In the genomic region with DNA sequence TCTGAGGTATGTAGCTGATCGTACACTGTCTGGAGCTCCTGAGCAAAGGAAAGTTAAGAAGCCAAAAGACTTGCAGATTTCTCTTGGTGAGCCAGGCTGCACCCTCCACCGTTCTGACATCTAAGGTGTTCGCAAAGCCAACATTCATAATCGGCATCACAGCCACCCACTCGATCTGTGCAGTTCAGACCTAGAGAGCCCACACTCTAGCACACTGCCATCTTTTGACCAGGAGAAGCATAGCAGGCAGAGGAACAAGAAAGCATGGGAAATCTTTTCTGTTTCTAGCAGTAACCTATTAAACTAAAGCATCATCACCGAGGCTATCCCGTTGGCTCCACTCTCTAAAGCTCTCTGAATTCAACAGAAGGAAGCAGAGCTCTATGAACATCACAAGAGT, we compare ENCODE assay signal across 8 mouse cellular contexts. TPM values are rescaled to one million over a fixed set of nuclear protein-coding genes. Genes with fewer than 3 reads are reported as not detected.
A peak's percentile ranks its signal among the peaks of the same experiment; 100 is the strongest.
DNase-seq lines count a peak whose midpoint lies in the region; ATAC-seq and TF ChIP-seq lines count a peak whose summit lies in the region.

No protein-coding gene starts in this region.

- H3K4me1 ChIP-seq in forebrain, embryonic 14.5 days (ENCODE audit: control insufficient read depth, insufficient read depth, low read length): no peaks in the 10 kb centered on the region
- no peaks in the 10 kb centered on the region for H3K4me1 ChIP-seq in stomach, postnatal 0 days (replicated peaks; ENCODE audit: control insufficient read depth, insufficient read depth)

- 43% methylated on average over 7 of the region's 7 CpGs for WGBS in forebrain, embryonic 14.5 days
- WGBS in stomach, postnatal 0 days: 27% methylated on average over 7 of the region's 7 CpGs

- H3K4me3 ChIP-seq in forebrain, embryonic 14.5 days (ENCODE audit: low read depth, low read length): no peak overlapping the region
- no peak overlapping the region for H3K4me3 ChIP-seq in stomach, postnatal 0 days (ENCODE audit: low read depth, low read length)

- TF ChIP-seq CTCF in stomach, postnatal 0 days (IDR thresholded peaks at IDR 0.05; ENCODE audit: low read depth): peak; percentile 86

- no peak for TF ChIP-seq EP300 in stomach, postnatal 0 days (optimal IDR thresholded peaks at IDR 0.05)

- H3K9me3 ChIP-seq in forebrain, embryonic 14.5 days (replicated peaks; ENCODE audit: control insufficient read depth, low read length): no peaks in the 10 kb centered on the region
- H3K9me3 ChIP-seq in stomach, postnatal 0 days (ENCODE audit: control insufficient read depth, low read length): no peaks in the 10 kb centered on the region

- intact Hi-C loops in heart, postnatal 10 days (cut with DNase I): loop anchor here (5.0 kb wide), 2 partner anchors 111 to 221 kb away; no protein-coding TSS in a partner anchor

- no peak overlapping the region for H3K9ac ChIP-seq in forebrain, embryonic 14.5 days (ENCODE audit: low read length)
- H3K9ac ChIP-seq in stomach, postnatal 0 days (ENCODE audit: low read length): no peak overlapping the region

- H3K4me2 ChIP-seq in forebrain, embryonic 14.5 days (ENCODE audit: low read length): no peak overlapping the region
- H3K4me2 ChIP-seq in stomach, postnatal 0 days (replicated peaks; ENCODE audit: low read depth): no peak overlapping the region

- peak; percentile 80 for ATAC-seq in forebrain, embryonic 14.5 days
- ATAC-seq in stomach, postnatal 0 days (ENCODE audit: low FRiP score, low TSS enrichment): no peak

- H3K27me3 ChIP-seq in forebrain, embryonic 14.5 days (replicated peaks; ENCODE audit: control insufficient read depth, insufficient read depth, low read length): no peaks in the 10 kb centered on the region
- no peaks in the 10 kb centered on the region for H3K27me3 ChIP-seq in stomach, postnatal 0 days (ENCODE audit: control insufficient read depth, insufficient read depth, low read length)

- H3K36me3 ChIP-seq in forebrain, embryonic 14.5 days (ENCODE audit: control insufficient read depth, insufficient read depth, low read length): no peaks in the 10 kb centered on the region
- no peaks in the 10 kb centered on the region for H3K36me3 ChIP-seq in stomach, postnatal 0 days (ENCODE audit: control insufficient read depth, insufficient read depth, low read length)

- DNase-seq in heart, postnatal 10 days: peak; percentile 34 to 54
- no peak for DNase-seq in heart, adult 8-10 months (ENCODE audit: low spot score)
- DNase-seq in NIH3T3 (ENCODE audit: low read depth): peak; percentile 65
- DNase-seq in forebrain, embryonic 14.5 days (ENCODE audit: low spot score): peak; percentile 69
- DNase-seq in kidney, postnatal 4 days: peak; percentile 10 to 24
- peak; percentile 40 for DNase-seq in lung, postnatal 36 days
- DNase-seq in stomach, postnatal 0 days (ENCODE audit: low spot score): peak; percentile 39
- no peak for DNase-seq in spleen, postnatal 4 days (ENCODE audit: low spot score in 2 of 2)

- H3K27ac ChIP-seq in forebrain, embryonic 14.5 days (ENCODE audit: low read depth, low read length): no peak overlapping the region
- H3K27ac ChIP-seq in stomach, postnatal 0 days (replicated peaks): no peak overlapping the region

RNA-seq across cellular contexts. Expression of gene Areg, which starts 59.2 kb away (rescaled TPM):
- not detected for total RNA-seq in heart, postnatal 10 days (2021)
- total RNA-seq in heart, adult 8-10 months (2022): not detected
- not detected in 2 replicates for polyA plus RNA-seq in forebrain, embryonic 14.5 days (2014; fragmentation: Nextera tagmentation; extraction: Ambion mirVana)
- polyA plus RNA-seq in stomach, postnatal 0 days (2015; fragmentation: Nextera tagmentation; extraction: Ambion mirVana): 14.4 and 14.9 TPM in 2 replicates

Comparison
In these comparisons a context has a peak if more than half of its experiments do, and no peak if none do; other contexts are left out.
1. DNase-seq: peak in heart, postnatal 10 days (2 of 2), NIH3T3 (single experiment), forebrain, embryonic 14.5 days (single experiment), kidney, postnatal 4 days (2 of 2), lung, postnatal 36 days (single experiment) and stomach, postnatal 0 days (single experiment); none in heart, adult 8-10 months (single experiment) and spleen, postnatal 4 days (0 of 2).